Mouse (Mus musculus) heart, postnatal 4 days (tissue): ENCODE measurements around the gene Tma7. TPM values are rescaled to one million over a fixed set of nuclear protein-coding genes. Genes with fewer than 3 reads are reported as not detected.

Source experiments
- DNase-seq: peaks from one replicate; pipeline ENCODE4 v3.0.0; 2021
- total RNA-seq, 2 experiments: library from RNA; stranded (reverse); gene quantifications; 2 replicates each; pipeline ENCODE4 v1.2.3; 2021

The Tma7 gene
- total RNA-seq, 2 experiments from 2014 or later = 294 to 307 TPM

- no peak for DNase-seq
These were observed 20.2 kb upstream of the Tma7 start for GRCm38 (mm10) chr9:109102541-109102940.

DNA sequence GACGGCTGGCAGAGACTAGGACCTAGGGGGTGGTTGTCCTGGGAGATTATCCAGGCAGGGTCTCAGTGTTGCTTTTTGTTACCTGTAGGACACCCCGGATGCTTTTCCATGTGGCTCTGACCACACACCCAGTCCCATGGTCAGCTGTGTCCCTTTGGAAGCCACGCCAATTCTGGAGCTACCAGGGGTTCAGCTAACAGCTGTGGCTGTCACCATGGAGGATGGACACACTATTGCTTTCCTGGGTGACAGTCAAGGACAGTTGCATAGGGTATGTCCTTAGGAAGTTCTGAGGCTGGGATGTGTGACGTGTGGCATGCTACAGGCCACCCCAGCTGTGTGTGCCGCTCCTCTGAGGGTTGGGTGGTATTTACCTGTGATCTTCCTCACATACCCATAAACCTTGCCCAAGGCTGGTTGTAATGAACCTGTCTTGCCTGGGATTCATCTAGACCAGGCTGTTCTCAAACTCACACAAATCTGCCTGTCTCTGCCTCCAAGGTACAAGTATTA lies 19.6 kb upstream of the Tma7 start:
- DNase-seq = no peak

DNA sequence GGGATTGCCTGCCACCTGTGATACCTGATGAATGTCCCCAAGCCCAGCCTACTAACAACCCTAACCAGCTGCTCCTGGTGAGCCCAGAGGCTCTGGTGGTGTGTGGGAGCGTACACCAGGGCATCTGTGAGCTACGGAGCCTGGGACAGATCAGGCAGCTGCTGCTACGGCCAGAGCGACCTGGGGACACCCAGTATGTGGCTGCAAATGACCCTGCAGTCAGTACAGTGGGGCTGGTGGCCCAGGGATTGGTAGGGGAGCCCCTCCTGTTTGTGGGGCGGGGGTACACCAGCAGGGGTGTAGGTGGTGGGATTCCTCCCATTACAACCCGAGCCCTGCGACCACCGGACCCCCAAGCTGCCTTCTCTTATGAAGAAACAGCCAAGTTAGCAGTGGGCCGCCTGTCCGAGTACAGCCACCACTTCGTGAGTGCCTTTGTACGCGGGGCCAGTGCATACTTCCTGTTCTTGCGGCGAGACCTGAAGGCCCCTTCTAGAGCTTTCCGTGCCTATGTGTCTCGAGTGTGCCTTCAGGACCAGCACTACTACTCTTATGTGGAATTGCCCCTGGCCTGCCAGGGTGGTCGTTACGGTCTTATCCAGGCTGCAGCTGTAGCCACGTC lies 18.0 kb upstream of the Tma7 start:
- DNase-seq = no peak

- DNase-seq = peak; percentile 84
These were observed 16.6 kb upstream of the Tma7 start for GRCm38 (mm10) chr9:109098969-109099368.

DNA sequence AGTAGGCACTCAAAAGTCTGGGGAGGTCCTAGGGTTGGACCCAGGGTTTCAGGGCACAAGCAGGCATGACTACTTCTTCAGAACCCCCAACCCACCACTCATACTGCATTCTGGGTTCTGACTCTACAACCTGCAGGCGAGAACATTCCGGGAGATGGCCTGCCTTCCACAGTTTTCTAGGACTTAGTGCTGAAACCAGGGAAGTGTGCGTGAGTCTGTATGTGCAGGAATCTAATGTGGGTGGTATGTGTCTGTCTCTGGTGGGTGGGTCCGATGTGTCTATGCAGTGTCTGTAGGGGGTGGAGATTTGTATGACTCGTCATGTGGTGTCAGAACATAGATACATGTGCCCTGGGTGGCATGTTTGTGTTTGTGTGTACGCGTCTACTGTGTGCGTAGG lies 16.0 kb upstream of the Tma7 start:
- no peak for DNase-seq

DNA sequence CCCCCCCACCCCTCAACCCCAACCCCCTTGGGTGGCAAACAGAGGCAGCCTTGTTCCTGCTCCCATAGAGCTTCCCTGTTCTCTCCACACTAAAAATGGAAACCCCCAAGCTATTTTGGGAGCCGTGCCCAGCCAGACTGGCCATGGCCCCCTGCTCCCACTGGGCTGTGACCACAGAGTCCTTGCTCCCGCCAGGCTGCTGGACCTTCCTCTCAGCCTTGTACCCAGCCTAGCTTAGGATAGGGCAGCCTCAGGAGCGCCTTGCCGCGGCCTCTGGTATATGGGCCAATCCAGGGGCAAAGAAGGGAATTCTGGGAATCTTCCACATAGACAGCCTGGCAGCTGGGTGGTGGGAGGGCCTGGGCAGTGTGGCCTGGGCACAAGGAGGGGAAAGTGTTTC lies 15.4 kb upstream of the Tma7 start:
- peak; percentile 70 for DNase-seq

DNA sequence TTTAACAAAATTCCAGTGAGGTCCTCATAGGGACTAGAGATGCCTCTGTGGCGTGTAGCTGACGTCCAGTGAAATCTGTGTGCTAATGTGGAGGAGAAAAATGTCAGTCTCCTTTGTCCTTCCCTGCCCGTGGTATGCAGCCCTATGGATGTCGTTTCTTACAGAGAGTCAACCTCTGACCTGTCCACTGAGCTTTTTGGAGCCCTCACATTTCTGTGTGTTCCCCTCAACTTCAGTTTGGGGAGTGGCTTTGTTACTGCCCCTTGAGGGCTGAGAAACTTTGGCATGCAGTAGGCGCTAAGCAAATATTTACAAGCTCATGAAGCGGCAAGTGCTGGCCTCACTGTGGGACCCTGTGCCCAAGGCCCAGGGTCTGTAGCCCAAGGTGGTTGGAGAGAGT lies 14.9 kb upstream of the Tma7 start:
- no peak for DNase-seq

DNA sequence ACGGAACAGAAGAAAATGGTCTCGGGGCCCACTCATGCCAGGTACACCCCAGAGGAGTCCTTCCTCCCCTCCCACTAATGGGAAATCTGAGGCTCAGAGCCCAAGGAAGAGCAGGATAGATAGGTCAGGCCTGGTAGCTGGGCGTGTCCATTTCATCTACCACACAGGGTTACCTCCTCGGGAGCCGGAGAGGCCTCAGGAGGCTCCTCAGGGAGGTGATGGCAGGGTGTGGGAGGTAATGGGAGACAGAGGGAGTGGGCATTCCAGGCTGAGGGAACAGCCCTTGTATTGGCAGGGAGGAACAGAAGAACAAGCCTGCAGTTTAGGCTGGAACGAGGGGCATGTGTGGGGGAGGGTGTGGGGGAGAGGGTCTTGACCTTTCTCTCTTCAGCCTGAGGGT lies 14.5 kb upstream of the Tma7 start:
- no peak for DNase-seq

- DNase-seq = peak; percentile 36
These were observed 13.9 kb upstream of the Tma7 start for GRCm38 (mm10) chr9:109096251-109096661.

GRCm38 (mm10) chr9:109095137-109095982 lies 13.0 kb upstream of the Tma7 start, which contains the start of gene Plxnb1:
Plxnb1 (plus strand) TSS chr9:109095389.
- DNase-seq = peak; percentile 80

GRCm38 (mm10) chr9:109094553-109095136 lies 12.3 kb upstream of the Tma7 start:
- DNase-seq = no peak

GRCm38 (mm10) chr9:109093786-109094552 lies 11.6 kb upstream of the Tma7 start:
- peak; percentile 70 for DNase-seq

DNA sequence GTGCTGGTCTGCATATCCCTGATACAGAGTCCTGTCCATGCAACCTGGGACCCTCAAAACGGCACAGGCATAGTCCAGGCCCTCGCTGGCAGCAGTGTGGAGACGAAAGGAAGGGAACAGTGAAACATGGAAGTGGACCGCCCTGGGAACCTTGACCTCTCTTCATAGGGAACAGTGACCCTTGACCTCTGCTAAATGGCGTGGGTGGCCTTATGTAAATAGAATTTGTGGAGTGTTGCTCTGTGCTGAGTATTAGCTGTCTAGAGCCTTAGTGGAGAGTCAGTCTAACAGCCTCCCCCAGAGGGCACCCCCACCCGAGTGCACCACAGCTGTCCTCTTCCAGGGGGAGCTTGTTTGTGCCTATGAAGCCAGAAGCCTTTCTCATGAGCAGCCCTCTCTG lies 10.4 kb upstream of the Tma7 start:
- DNase-seq = no peak

DNA sequence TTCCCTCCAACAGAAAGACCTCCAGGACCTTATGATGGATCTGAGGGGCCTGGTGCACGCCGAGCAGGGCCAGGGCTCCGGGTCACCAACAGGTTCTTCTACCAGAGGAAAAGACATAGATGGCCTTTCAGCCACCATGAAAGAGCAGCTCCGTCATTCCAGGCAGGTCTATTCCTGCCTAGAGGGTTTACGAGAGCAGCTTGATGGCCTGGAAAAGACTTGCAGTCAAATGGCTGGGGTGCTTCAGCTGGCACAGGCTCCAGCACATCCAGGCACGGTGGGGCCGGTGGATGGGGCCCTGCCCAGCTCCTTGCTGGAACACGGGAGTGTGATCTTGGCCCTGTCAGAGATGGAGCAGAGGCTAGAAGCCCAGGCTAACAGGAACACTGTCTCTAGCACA lies 9.4 kb upstream of the Tma7 start:
- DNase-seq = no peak

- DNase-seq = no peak
These were observed 8.1 kb upstream of the Tma7 start for GRCm38 (mm10) chr9:109090446-109090845.

GRCm38 (mm10) chr9:109087987-109088386 lies 5.6 kb upstream of the Tma7 start:
- peak; percentile 63 for DNase-seq

DNA sequence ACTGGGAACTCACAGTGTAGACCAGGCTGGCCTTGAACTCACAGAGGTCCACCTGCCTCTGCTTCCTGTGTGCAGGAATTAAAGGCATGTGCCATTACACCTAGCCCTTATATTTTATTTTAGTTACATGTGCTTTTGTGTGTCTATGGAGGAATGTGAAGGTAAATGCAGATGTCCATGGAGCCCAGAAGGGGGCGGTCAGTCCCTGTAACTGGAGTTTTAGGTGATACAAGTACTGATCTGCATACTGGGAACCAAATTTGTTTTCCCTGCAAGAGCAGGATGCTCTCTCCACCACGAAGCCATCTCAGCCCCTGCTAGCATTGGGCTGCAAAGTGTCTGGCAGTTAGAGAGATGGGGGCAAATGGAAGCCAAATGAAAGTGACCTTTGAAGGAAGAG lies 2.5 kb upstream of the Tma7 start:
- no peak for DNase-seq

- no peak for DNase-seq
These were observed 651 bp downstream of the Tma7 start for GRCm38 (mm10) chr9:109081749-109082123.

GRCm38 (mm10) chr9:109080516-109080915 lies 1.9 kb downstream of the Tma7 start:
- DNase-seq = no peak

DNA sequence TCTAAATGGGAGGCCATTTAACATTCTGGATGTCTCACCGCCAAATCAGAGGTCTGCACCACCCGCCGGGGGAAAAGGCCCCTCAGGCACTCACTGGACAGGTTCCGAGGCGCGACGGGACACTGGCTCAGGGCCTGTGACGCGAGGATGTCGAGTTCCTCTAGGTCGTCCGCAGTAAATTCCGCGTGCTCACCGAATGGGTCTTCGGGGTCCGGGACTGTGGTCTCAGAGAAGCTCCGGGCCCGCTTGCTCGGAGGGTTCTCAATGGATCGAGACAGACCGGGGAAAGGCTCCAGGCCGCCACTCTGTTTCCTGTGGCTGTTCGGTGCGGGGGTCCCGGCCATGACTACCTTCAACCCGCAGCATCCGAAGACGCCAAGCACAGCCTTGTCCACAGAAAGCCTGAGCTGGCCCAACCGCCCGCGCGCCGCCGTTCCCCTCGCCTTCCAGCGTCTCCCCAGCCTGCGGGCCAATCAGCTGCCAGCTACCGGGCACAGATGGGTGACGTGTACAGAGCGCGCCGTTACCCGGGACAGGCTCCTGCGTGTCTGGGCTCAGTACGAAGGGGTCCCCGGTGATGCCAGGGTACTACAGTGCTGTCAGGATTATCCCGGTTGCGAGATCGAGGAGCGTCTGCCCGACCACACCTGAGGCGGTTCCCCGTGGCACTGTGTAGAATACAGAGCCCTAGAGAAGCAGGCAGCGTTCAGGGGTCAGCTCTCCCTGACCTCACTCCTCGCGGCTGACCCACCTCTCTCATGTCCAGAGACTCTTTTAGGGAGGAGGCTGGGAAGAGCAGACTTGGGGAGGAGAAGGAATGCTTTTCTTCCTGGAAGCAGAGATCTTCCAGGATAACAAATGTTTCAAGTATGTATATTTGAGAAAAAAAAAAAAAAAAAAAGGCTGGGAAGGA lies 8.5 kb downstream of the Tma7 start, which contains the start of gene Atrip:
TSS of gene Atrip (minus strand) at position 464 of the 913 bp plus-strand sequence.
- DNase-seq = peak; percentile 92

- no peak for DNase-seq
These were observed 14.2 kb downstream of the Tma7 start for GRCm38 (mm10) chr9:109068095-109068735.
